Mouse (Mus musculus): ENCODE data around the gene Casc1.

Casc1 gene

DNA sequence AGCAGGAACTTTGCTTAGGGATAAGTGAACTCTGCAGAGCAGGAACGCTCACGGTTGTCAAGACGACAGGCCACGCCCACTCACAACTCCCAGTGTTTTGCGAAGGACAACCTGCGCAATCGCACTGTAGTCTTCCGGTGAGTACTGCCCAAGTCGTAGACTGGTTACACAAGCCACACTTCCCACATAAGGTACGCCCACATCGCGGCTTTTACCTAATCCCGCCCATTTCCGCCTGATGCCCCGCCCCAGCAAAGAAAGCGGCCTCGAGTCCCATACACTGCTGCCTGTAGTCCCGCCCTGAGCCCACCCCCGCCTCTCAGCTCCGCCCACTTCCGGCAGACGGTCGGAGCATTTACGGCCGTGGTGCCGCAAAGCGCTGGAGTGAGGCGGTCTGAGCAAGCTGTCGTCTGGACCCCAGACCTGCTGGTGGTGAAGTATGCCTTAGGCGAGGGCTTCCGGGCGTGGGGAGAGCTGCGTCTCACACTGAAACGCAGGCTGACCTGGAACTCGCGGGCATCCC is at the start of gene Casc1, which contains the start of gene Etfrf1:
TSS of gene Casc1 (minus strand) at position 190 of the 523 bp plus-strand sequence.
TSS of gene Etfrf1 (plus strand) at position 319 of the 523 bp plus-strand sequence.
- peak; percentile 97 for DNase-seq (ENCODE audit: low spot score)

DNA sequence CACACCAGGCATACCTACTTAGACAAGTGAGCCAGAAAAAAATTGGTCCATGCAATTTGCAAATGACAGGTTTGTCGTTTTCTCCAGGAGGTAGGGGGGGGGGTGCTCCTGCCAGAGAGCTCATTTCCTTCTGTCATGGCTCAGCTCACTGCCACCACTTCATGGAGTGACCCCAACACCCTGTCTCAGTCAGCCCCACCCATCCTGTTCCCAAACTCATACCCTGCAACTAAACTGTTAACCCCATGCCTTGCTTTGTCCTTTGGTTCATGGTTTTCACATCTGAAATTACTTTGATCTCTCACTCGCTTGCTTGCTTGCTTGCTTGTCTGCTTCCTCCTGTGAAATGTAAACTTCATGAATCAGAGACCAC is 45.9 kb upstream of the Casc1 start:
- DNase-seq (ENCODE audit: low spot score) = no peak

DNA sequence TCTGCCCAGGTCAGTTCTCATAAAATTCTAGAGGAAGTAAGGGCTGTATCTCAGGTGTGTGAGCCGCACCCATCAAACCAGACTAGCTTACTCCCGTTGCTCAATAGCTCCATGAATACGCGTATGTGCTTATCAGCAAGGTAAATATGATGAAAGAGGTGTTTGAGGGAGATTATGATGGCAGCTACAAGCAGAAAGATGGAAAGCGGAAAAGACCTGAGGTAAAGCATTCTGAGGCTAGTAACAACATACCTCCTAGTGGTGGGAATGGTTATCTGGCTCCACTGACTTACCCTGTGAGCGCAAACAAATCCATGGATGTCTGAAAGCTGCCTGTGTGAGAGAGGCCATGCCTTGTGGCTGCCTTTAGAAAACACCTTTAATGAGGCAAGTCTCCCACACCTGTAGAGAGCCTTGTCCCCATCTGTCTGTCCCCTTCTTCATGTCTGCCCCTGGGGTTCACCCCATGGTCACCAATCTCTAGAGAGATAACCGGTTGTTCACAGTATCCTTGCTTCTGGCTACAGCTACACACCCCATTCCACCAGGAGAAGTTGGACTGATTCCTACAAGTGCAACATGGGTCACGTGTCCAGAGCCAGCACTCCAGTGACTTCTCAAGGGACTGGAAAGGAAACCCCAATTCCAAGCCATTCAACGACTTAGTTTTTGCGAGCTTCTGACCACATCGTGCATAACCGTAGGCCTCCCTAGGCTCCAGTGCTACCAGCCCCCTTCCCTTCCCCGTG is 45.3 kb upstream of the Casc1 start:
- DNase-seq (ENCODE audit: low spot score) = no peak

- DNase-seq (ENCODE audit: low spot score) = no peak
Measured at GRCm38 (mm10) chr6:145250820-145251219, 40.0 kb upstream of the Casc1 start.

- peak; percentile 94 for DNase-seq (ENCODE audit: low spot score)
Measured at GRCm38 (mm10) chr6:145250185-145250791, 39.5 kb upstream of the Casc1 start, which contains the start of gene Kras. Kras (minus strand) TSS chr6:145250239.

DNA sequence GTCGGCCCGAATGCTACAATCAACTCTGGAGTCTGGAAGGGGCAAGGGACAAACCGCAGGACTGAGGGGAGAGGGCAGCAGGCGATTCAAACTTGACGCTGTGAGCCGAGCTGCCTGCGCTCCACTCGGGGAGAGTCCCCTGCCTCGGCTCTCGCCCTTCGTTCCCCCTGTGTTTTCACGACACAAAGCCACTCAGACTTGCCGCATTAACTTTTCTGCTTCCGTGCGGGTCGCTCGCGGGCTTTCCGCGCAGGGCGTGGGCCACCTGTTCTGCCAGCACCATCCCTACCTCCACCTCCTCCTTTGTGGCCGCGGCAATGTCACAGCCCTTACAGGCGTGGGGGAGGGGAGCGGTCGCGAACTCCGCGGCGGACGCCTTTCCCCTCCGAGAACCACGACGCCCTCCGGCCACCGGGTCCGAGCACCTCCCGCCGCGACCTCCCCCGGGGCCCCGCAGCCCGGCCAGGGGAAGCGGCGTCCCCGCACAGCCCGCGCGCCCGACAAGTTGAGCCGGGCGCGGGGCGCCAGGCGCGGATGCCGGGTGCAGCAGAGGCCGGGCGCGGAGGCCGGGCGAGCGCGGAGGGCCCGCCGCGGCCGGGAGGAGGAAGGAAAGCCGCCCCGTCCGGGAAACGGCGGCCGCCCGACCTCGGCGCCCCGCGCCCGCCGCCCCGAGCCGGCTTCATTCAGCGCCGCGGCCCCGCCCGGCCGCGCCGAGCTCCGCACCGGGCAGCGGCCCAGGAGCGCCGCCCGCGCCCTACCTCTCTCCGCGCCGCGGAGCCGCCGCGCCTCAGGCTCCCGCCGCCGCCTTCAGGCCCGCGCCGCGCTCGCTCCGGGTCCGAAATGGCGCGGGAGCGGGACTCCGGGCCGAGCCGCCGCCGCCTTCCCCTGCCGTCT is 38.7 kb upstream of the Casc1 start:
- DNase-seq (ENCODE audit: low spot score) = peak; percentile 54

GRCm38 (mm10) chr6:145247886-145248285 is 37.1 kb upstream of the Casc1 start:
- no peak for DNase-seq (ENCODE audit: low spot score)

DNA sequence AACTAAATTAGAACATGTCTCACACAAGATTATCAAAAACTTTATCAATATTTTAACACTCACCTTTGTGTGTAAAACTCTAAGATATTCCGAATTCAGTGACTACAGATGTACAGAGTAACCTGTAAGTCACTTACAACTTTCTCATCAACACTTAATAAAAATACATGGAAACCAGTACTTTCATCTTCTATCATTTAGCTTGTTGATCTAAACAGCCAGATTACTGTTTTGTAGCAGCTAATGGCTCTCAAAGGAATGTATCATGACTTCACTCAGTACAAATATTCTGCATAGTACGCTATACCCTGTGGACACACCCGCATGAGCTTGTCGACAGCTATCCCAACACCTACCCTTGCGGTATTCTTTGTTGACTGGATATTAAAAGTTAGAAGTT is 36.0 kb upstream of the Casc1 start:
- no peak for DNase-seq (ENCODE audit: low spot score)

DNA sequence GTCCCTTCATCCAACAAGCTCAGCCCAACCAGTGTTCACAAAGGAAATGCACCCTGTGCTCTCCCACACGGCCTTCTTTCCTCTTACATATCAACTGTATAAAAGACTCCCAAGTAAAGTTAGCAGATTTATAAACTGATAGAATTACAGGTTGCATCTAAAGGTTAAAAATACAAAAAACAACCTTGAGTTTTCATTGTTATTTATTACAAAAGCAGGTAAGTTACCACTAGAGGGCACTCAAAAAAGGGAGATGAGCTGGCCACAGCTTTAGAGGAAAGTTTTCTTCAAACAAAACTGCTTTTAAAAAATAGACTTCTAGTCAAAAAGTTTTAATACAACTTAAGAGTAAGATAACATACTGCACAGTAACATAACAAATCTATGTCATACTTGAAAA is 31.7 kb upstream of the Casc1 start:
- DNase-seq (ENCODE audit: low spot score) = no peak

DNA sequence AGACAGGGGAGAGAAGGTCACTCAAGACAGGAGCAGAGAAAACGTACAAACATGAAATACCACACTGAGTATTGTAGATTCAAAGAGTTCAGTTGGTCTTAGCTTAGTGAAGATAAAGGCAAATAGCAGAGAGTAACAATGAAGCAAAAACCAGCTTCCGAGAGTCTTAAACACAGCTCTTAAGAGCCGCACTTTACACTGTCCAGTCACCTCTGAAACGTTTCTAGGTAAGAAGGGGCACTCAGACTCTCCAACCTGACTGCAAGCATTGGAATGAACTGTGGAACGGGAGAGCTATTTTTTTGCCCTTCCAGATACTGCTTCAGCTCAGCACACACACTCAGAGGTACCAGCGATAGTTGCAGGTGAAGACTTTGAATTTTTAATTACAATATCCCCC is 29.5 kb upstream of the Casc1 start:
- no peak for DNase-seq (ENCODE audit: low spot score)

GRCm38 (mm10) chr6:145237148-145237547 is 26.3 kb upstream of the Casc1 start:
- no peak for DNase-seq (ENCODE audit: low spot score)

DNA sequence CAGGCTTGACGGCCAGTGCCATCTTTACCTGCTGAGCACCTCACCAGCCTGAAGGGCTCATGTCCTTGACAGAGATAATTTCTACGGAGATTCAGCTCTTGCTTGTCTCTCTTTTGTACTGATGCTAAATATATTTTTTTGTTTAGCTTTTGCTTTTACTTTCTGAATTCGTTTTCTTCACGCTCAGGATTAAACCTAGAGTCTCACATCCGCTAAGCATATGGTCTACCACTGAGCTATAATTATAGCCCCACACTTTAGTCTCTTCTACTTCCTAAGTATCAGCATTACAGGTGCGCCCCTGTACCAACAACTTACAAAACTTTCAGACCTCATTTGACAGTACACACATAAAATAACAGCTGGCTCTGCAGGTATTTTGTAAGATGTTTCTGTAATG is 24.6 kb upstream of the Casc1 start:
- no peak for DNase-seq (ENCODE audit: low spot score)

DNA sequence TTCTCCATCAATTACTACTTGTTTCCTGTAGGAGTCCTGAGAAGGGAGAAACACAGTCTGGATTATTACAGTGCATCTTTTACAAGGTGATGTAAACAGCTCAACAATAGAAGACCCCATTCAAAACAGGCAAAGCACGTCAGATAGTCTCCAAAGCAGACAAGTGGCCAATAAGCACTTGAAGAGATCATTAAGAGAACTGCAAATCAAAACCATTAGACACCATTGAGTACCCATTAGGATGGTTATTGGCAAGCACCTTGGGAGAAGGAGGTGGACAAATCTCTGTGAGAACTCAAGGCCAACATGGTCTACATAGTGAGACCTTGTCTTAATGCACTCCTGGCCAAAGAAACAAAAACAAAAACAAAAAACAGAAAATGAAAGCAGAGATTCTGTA is 23.6 kb upstream of the Casc1 start:
- no peak for DNase-seq (ENCODE audit: low spot score)

GRCm38 (mm10) chr6:145226296-145226695 is 15.5 kb upstream of the Casc1 start:
- no peak for DNase-seq (ENCODE audit: low spot score)

DNA sequence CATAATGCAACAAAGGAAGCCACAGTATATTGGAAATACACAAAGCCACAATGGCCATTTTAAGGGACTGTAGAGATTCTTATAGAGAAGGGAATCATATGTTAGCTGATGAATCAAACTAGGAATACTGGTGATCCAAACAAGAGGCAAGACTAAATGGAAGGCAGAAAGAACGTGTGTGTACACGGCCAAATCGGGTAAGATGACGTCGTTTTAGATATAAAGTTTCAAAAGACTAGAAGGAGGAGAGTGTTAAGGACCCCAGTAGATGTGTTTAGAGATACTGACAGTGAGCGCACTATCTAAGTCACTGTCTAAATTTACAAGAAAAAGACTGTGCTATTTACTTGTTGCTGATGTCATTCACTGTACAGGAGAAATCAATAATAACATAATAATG is 13.4 kb upstream of the Casc1 start:
- no peak for DNase-seq (ENCODE audit: low spot score)

GRCm38 (mm10) chr6:145215826-145216225 is 5.0 kb upstream of the Casc1 start:
- no peak for DNase-seq (ENCODE audit: low spot score)

GRCm38 (mm10) chr6:145213916-145214315 is 3.1 kb upstream of the Casc1 start:
- no peak for DNase-seq (ENCODE audit: low spot score)

DNA sequence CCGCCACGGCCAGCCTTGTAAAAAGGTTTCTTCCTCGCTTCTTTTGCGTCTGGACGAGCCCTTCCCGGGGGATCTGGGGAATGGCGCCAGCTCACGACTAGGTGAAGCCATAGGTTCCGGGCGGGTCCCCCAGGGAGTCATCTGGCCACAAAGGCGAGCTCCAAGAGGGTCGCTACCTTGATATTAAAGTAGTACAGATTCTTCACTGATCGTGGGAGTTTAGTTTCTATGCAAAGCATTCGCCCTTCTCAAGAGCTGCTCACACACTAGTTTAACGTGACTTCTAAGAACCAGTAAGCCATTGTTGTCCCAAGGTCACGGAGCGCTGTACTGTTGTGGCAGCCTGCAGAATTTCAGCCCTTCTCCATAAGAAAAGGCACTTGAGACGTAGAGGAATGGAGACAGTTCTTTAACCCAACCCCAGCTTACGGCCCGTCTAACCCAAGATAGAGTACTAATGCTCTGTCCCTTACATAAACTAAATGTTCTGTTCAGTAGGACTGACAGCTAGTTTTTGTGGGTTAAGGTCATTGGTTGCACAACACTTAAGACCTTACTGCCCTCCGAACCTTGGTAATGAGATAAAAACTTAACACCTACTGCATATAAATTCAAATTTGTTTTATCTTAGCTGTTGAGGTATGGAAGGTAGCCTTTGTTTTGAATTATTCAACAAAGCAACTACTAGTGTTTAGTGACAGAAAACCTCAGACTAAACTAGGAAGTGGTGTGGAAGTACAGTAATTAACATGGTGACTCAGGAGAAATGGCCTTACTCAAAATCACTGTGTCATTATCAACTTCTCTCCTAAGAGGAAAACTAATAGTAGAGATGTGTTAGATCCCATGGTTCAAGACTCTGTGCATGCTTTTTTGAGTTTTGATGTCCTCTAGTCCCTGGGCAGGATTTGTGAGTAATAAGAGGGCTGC is 836 bp upstream of the Casc1 start:
- DNase-seq (ENCODE audit: low spot score) = no peak

GRCm38 (mm10) chr6:145210056-145210680 is 637 bp downstream of the Casc1 start:
- DNase-seq (ENCODE audit: low spot score) = no peak

DNA sequence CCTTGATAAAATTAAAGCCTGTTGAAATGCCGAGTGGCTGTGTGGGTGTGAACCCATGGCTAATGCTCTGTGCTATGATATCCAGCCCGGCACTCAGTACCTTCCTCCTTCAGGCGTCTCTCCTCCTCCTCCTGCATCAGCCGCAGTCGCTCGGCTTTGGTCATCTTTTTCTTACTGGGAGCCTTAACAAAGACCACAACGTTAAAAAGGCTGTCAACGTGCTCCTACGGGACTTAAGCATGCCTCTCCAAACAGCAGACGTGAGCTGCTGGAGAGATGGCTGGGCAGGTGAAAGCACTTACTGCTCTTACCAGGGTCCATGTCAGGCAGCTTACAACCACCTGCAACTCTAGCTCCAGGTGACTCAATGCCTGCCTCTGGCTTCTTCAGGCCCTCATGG is 5.7 kb downstream of the Casc1 start:
- DNase-seq (ENCODE audit: low spot score) = no peak

DNA sequence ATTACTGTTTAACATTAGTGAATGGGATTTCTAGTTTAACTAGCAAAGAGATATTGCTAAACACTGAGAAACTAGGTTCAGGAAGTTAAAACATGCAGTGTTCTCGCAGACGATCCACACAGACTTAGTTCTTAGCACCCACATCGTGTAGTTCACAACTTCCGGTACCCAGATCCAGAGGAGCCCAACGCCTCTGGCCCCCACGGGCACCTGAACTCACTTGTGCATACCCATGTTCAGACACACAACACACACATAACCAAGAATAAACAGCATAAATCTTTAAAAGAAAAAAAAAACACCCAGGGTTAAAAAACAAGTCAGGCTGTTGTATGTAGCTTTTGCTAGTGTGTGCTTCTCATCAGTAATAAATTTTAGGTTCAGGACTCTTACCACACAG is 6.4 kb downstream of the Casc1 start:
- no peak for DNase-seq (ENCODE audit: low spot score)
